Comparison of ENCODE assay signal across 9 mouse cellular contexts in the genomic region with DNA sequence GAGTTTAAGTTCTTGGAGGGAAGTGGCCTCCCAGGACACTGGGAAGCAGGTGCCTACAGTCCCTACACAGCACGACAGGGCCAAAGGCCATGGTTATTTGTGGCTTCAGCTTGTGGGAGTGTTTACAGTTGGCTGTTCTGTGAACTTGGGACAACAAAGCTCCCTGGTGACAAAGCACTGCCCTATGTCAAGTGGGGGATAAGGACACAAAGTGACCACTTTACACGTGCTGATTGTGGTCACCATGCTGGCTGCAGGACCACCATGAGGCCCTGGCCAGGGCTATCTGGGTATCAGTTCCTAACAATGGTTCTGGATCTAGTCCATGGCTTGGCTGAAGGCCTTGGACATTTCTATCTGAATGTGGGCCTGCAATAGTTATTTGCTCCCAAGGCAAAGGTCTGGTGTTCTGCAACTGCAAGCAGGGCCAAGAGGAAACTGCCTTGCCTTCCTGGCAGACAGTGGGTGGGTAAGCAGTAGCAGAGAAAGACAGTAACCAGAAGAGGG. TPM values are rescaled to one million over a fixed set of nuclear protein-coding genes. Genes with fewer than 3 reads are reported as not detected.
DNase-seq lines count a peak whose midpoint lies in the region; ATAC-seq and TF ChIP-seq lines count a peak whose summit lies in the region.
"Had no signal": no experiment of that assay in that cellular context is flagged by ENCODE, and none has a peak within 500 bp of the region (broad histone marks: within the 10 kb centered on the region; RNA-seq: fewer than 3 reads in every experiment).

No protein-coding gene starts in this region.

- DNase-seq in adrenal gland, adult 8-10 months, result peak; percentile 21
- DNase-seq in adrenal gland, adult 18-20 months (ENCODE audit: low spot score in 2 of 2), result no peak
- DNase-seq in heart, postnatal 0 days (ENCODE audit: low spot score), result peak; percentile 58
- no peak for DNase-seq in left cerebral cortex, adult 8-10 months (ENCODE audit: low spot score in 2 of 2)
- no peak for DNase-seq in right cerebral cortex, postnatal 25 days
- DNase-seq in embryo, embryonic 9.5 days (ENCODE audit: extremely low spot score), result no peak

- ATAC-seq in heart, postnatal 0 days (ENCODE audit: insufficient read depth, low read depth), result peak; percentile 82
- peak; percentile 78 for ATAC-seq in liver, embryonic 16.5 days (ENCODE audit: low read depth)

- peak overlapping the region; percentile 22; the same call in 1 of the 2 replicates for H3K27ac ChIP-seq in ES-Bruce4 (ENCODE audit: insufficient read depth, low read length)
- peak overlapping the region; percentile 62 for H3K27ac ChIP-seq in heart, postnatal 0 days (ENCODE audit: low read depth)
- H3K27ac ChIP-seq in liver, embryonic 16.5 days (ENCODE audit: low read length), result peak overlapping the region; percentile 84
- H3K27ac ChIP-seq: neural tube, embryonic 13.5 days had no signal

- H3K4me1 ChIP-seq in ES-Bruce4 (ENCODE audit: control insufficient read depth, insufficient read depth, low read length), result peaks cover 2% of the 10 kb centered on the region
- peaks cover 32% of the 10 kb centered on the region for H3K4me1 ChIP-seq in heart, postnatal 0 days (ENCODE audit: control insufficient read depth, insufficient read depth)
- H3K4me1 ChIP-seq in liver, embryonic 16.5 days (ENCODE audit: control insufficient read depth, low read depth, low read length), result peaks cover 4% of the 10 kb centered on the region

- no peak for TF ChIP-seq EP300 in ES-Bruce4 (IDR thresholded peaks at IDR 0.05; ENCODE audit: insufficient read depth, low read depth, low read length)
- peak; percentile 78 for TF ChIP-seq EP300 in heart, postnatal 0 days (IDR thresholded peaks at IDR 0.05; ENCODE audit: low read depth)

- H3K4me3 ChIP-seq in ES-Bruce4 (ENCODE audit: low read depth, low read length), result no peak overlapping the region
- H3K4me3 ChIP-seq in heart, postnatal 0 days (ENCODE audit: low read depth, low read length), result no peak overlapping the region
- no peak overlapping the region for H3K4me3 ChIP-seq in liver, embryonic 16.5 days (ENCODE audit: low read depth, low read length)
- H3K4me3 ChIP-seq: neural tube, embryonic 13.5 days had no signal

- WGBS in heart, postnatal 0 days, result 5% methylated on average over 2 of the region's 2 CpGs
- WGBS in liver, embryonic 16.5 days (ENCODE audit: insufficient replicate concordance), result 38% methylated on average over 2 of the region's 2 CpGs

- TF ChIP-seq POLR2A in ES-Bruce4 (IDR thresholded peaks at IDR 0.05; ENCODE audit: insufficient read depth, low read length), result no peak

- no peaks in the 10 kb centered on the region for H3K9me3 ChIP-seq in ES-Bruce4 (replicated peaks; ENCODE audit: control insufficient read depth, insufficient read depth, low read length, poor library complexity, severe bottlenecking)
- no peaks in the 10 kb centered on the region for H3K9me3 ChIP-seq in heart, postnatal 0 days (replicated peaks; ENCODE audit: control insufficient read depth, low read length)
- no peaks in the 10 kb centered on the region for H3K9me3 ChIP-seq in liver, embryonic 16.5 days (replicated peaks; ENCODE audit: control insufficient read depth, low read length)
- H3K9me3 ChIP-seq: neural tube, embryonic 13.5 days had no signal

- no peak overlapping the region for H3K9ac ChIP-seq in ES-Bruce4 (ENCODE audit: low read depth, poor library complexity, severe bottlenecking)
- no peak overlapping the region for H3K9ac ChIP-seq in heart, postnatal 0 days (replicated peaks; ENCODE audit: low read depth, low read length)
- H3K9ac ChIP-seq in liver, embryonic 16.5 days (ENCODE audit: low read depth, low read length), result no peak overlapping the region
- H3K9ac ChIP-seq: neural tube, embryonic 13.5 days had no signal

- no peaks in the 10 kb centered on the region for H3K27me3 ChIP-seq in ES-Bruce4 (ENCODE audit: control insufficient read depth, insufficient read depth, low read length, poor library complexity, severe bottlenecking)
- H3K27me3 ChIP-seq in heart, postnatal 0 days (ENCODE audit: control insufficient read depth, insufficient read depth, low read length), result 0 out of 2 replicates have a peak, but pooled peaks cover 9% of the 10 kb centered on the region
- no peaks in the 10 kb centered on the region for H3K27me3 ChIP-seq in liver, embryonic 16.5 days (ENCODE audit: control insufficient read depth, insufficient read depth, low read depth, low read length)

- H3K36me3 ChIP-seq in ES-Bruce4 (ENCODE audit: control insufficient read depth, insufficient read depth, low read length, poor library complexity, severe bottlenecking), result peaks cover 42% of the 10 kb centered on the region
- peaks cover 22% of the 10 kb centered on the region for H3K36me3 ChIP-seq in heart, postnatal 0 days (replicated peaks; ENCODE audit: control insufficient read depth, insufficient read depth, low read length)
- H3K36me3 ChIP-seq in liver, embryonic 16.5 days (ENCODE audit: control insufficient read depth, insufficient read depth), result peaks cover 11% of the 10 kb centered on the region

- no peak for TF ChIP-seq CTCF in ES-Bruce4 (IDR thresholded peaks at IDR 0.05; ENCODE audit: low read depth, low read length)
- no peak for TF ChIP-seq CTCF in heart, postnatal 0 days (IDR thresholded peaks at IDR 0.05; ENCODE audit: low read depth)

- H3K4me2 ChIP-seq in heart, postnatal 0 days (ENCODE audit: low read depth, low read length), result no peak overlapping the region
- no peak overlapping the region for H3K4me2 ChIP-seq in liver, embryonic 16.5 days (ENCODE audit: low read depth, low read length)
- H3K4me2 ChIP-seq: neural tube, embryonic 13.5 days had no signal

RNA-seq across cellular contexts. Expression of gene Nodal, which starts 8.5 kb away (rescaled TPM):
- total RNA-seq in adrenal gland, adult 8-10 months (2022), result not detected
- total RNA-seq in adrenal gland, adult 18-20 months (2021), result not detected
- 52.2 and 53.5 TPM in 2 replicates for polyA plus RNA-seq in ES-Bruce4 (2011; ENCODE audit: insufficient read depth, insufficient read length, low read depth, missing spikeins)
- total RNA-seq in heart, postnatal 0 days (2014; rRNA removed; ENCODE audit: low replicate concordance), result 0.12 TPM in 1 of 2 replicates, not detected in the other
- polyA plus RNA-seq in heart, postnatal 0 days (2015; fragmentation: Nextera tagmentation; extraction: Ambion mirVana), result 0.23 and 0.45 TPM in 2 replicates
- 0.46 and 0.88 TPM in 2 replicates for polyA plus RNA-seq in liver, embryonic 16.5 days (2015; fragmentation: Nextera tagmentation; extraction: Ambion mirVana)
- under 1 TPM; 0.21 to 0.30 (median 0.22) TPM for total RNA-seq in left cerebral cortex, adult 8-10 months (2022)
- polyA plus RNA-seq: neural tube, embryonic 13.5 days had no signal

RNA-seq across cellular contexts. Expression of gene Eif4ebp2, which starts 26.2 kb away (rescaled TPM):
- 100 to 1,000 TPM in 1 of 4 experiments, 10 to 100 TPM in 3; 82.0 to 113 (median 91.2) TPM for total RNA-seq in adrenal gland, adult 8-10 months (2022)
- total RNA-seq in adrenal gland, adult 18-20 months (2021), result 100 to 1,000 TPM; 111 to 113 TPM
- polyA plus RNA-seq in ES-Bruce4 (2011; ENCODE audit: insufficient read depth, insufficient read length, low read depth, missing spikeins), result 207 and 210 TPM in 2 replicates
- 14.7 and 24.4 TPM in 2 replicates for total RNA-seq in heart, postnatal 0 days (2014; rRNA removed; ENCODE audit: low replicate concordance)
- 38.7 and 40.0 TPM in 2 replicates for polyA plus RNA-seq in heart, postnatal 0 days (2015; fragmentation: Nextera tagmentation; extraction: Ambion mirVana)
- 36.4 and 39.4 TPM in 2 replicates for polyA plus RNA-seq in liver, embryonic 16.5 days (2015; fragmentation: Nextera tagmentation; extraction: Ambion mirVana)
- total RNA-seq in left cerebral cortex, adult 8-10 months (2022), result 10 to 100 TPM; 42.8 to 45.8 (median 44.4) TPM

RNA-seq across cellular contexts. Expression of gene Pald1, which starts 43.0 kb away (rescaled TPM):
- 10 to 100 TPM; 13.2 to 24.9 (median 19.0) TPM for total RNA-seq in adrenal gland, adult 8-10 months (2022)
- 10 to 100 TPM; 17.3 to 31.1 TPM for total RNA-seq in adrenal gland, adult 18-20 months (2021)
- polyA plus RNA-seq in ES-Bruce4 (2011; ENCODE audit: insufficient read depth, insufficient read length, low read depth, missing spikeins), result 35.8 and 36.0 TPM in 2 replicates
- 27.7 and 66.8 TPM in 2 replicates for total RNA-seq in heart, postnatal 0 days (2014; rRNA removed; ENCODE audit: low replicate concordance)
- polyA plus RNA-seq in heart, postnatal 0 days (2015; fragmentation: Nextera tagmentation; extraction: Ambion mirVana), result 13.8 and 17.9 TPM in 2 replicates
- polyA plus RNA-seq in liver, embryonic 16.5 days (2015; fragmentation: Nextera tagmentation; extraction: Ambion mirVana), result 6.3 and 6.5 TPM in 2 replicates
- 10 to 100 TPM; 10.6 to 15.2 (median 13.0) TPM for total RNA-seq in left cerebral cortex, adult 8-10 months (2022)

RNA-seq across cellular contexts. Expression of gene Lrrc20, which starts 49.3 kb away (rescaled TPM):
- 10 to 100 TPM; 11.9 to 29.3 (median 17.8) TPM for total RNA-seq in adrenal gland, adult 8-10 months (2022)
- total RNA-seq in adrenal gland, adult 18-20 months (2021), result 10 to 100 TPM in 1 of 2 experiments, 1 to 10 TPM in 1; 7.4 to 15.9 TPM
- polyA plus RNA-seq in ES-Bruce4 (2011; ENCODE audit: insufficient read depth, insufficient read length, low read depth, missing spikeins), result 5.8 and 6.4 TPM in 2 replicates
- total RNA-seq in heart, postnatal 0 days (2014; rRNA removed; ENCODE audit: low replicate concordance), result 13.9 and 15.2 TPM in 2 replicates
- 12.9 and 13.9 TPM in 2 replicates for polyA plus RNA-seq in heart, postnatal 0 days (2015; fragmentation: Nextera tagmentation; extraction: Ambion mirVana)
- 5.1 and 5.5 TPM in 2 replicates for polyA plus RNA-seq in liver, embryonic 16.5 days (2015; fragmentation: Nextera tagmentation; extraction: Ambion mirVana)
- 10 to 100 TPM; 18.8 to 22.2 (median 20.4) TPM for total RNA-seq in left cerebral cortex, adult 8-10 months (2022)

Comparison
In these comparisons a context has a peak if more than half of its experiments do, and no peak if none do; other contexts are left out.
1. DNase-seq: peak in adrenal gland, adult 8-10 months (single experiment) and heart, postnatal 0 days (single experiment); none in adrenal gland, adult 18-20 months (0 of 2), left cerebral cortex, adult 8-10 months (0 of 2), right cerebral cortex, postnatal 25 days (single experiment) and embryo, embryonic 9.5 days (single experiment).
2. H3K27ac ChIP-seq: peak in every context shown above with its lines; median percentile 84 in liver, embryonic 16.5 days; 62 in heart, postnatal 0 days; 22 in ES-Bruce4.